Mouse (Mus musculus): ENCODE results near the gene Baiap2.

- no peak for TF ChIP-seq CTCF (conservative IDR thresholded peaks at IDR 0.05 in 1 of 2, IDR thresholded peaks at IDR 0.05 in 1 of 2; ENCODE audit: low read depth in 2 of 2, low read length in 2 of 2)
- TF ChIP-seq NRF1 (IDR thresholded peaks at IDR 0.05; ENCODE audit: low read depth, low read length): no peak
- no peak for TF ChIP-seq USF1 (IDR thresholded peaks at IDR 0.05; ENCODE audit: low read depth, low read length)
- TF ChIP-seq CHD1 (IDR thresholded peaks at IDR 0.05; ENCODE audit: low read depth, low read length): no peak
- TF ChIP-seq POLR2A (IDR thresholded peaks at IDR 0.05; ENCODE audit: low read depth, low read length): no peak
- no peak for TF ChIP-seq POLR2AphosphoS2 (IDR thresholded peaks at IDR 0.05; ENCODE audit: low read depth, low read length)
These were observed 24.8 kb downstream of the Baiap2 start for GRCm38 (mm10) chr11:119967401-119967800.

Data from CH12.LX (cell line).